Mouse (Mus musculus) kidney, adult 18-20 months (tissue): ENCODE data around the gene Cps1.

Experiments
- DNase-seq: peaks from one replicate; pipeline ENCODE4 v3.0.0; 2021

The Cps1 gene

GRCm38 (mm10) chr1:67122797-67123196, at the start of gene Cps1:
Cps1 (plus strand) TSS chr1:67123026.
- no peak for DNase-seq

- no peak for DNase-seq
Observed at GRCm38 (mm10) chr1:67077739-67078138, 45.1 kb upstream of the Cps1 start.

- no peak for DNase-seq
Observed at GRCm38 (mm10) chr1:67078666-67079065, 44.2 kb upstream of the Cps1 start.

GRCm38 (mm10) chr1:67079146-67079545, 43.7 kb upstream of the Cps1 start:
- no peak for DNase-seq

GRCm38 (mm10) chr1:67092473-67092872, 30.4 kb upstream of the Cps1 start:
- DNase-seq: no peak

- no peak for DNase-seq
Observed at GRCm38 (mm10) chr1:67099215-67099614, 23.6 kb upstream of the Cps1 start.

- DNase-seq: no peak
Observed at GRCm38 (mm10) chr1:67103476-67104248, 19.2 kb upstream of the Cps1 start.

GRCm38 (mm10) chr1:67111621-67112298, 11.1 kb upstream of the Cps1 start:
- no peak for DNase-seq

- DNase-seq: no peak
Observed at GRCm38 (mm10) chr1:67113343-67114030, 9.3 kb upstream of the Cps1 start.

- no peak for DNase-seq
Observed at GRCm38 (mm10) chr1:67116571-67116970, 6.3 kb upstream of the Cps1 start.

GRCm38 (mm10) chr1:67117778-67118177, 5.0 kb upstream of the Cps1 start:
- DNase-seq: no peak

GRCm38 (mm10) chr1:67125433-67125832, 2.6 kb downstream of the Cps1 start:
- no peak for DNase-seq

GRCm38 (mm10) chr1:67143939-67144338, 21.1 kb downstream of the Cps1 start:
- DNase-seq: no peak

GRCm38 (mm10) chr1:67151246-67151645, 28.4 kb downstream of the Cps1 start:
- DNase-seq: no peak

- no peak for DNase-seq
Observed at GRCm38 (mm10) chr1:67167283-67167682, 44.5 kb downstream of the Cps1 start.

GRCm38 (mm10) chr1:67181165-67181564, 58.3 kb downstream of the Cps1 start:
- DNase-seq: peak; percentile 24

- no peak for DNase-seq
Observed at GRCm38 (mm10) chr1:67182201-67182600, 59.4 kb downstream of the Cps1 start.

- DNase-seq: no peak
Observed at GRCm38 (mm10) chr1:67183532-67183931, 60.7 kb downstream of the Cps1 start.

- DNase-seq: no peak
Observed at GRCm38 (mm10) chr1:67184134-67184533, 61.3 kb downstream of the Cps1 start.

- DNase-seq: no peak
Observed at GRCm38 (mm10) chr1:67197335-67197734, 74.5 kb downstream of the Cps1 start.

- no peak for DNase-seq
Observed at GRCm38 (mm10) chr1:67218339-67218944, 95.6 kb downstream of the Cps1 start.

GRCm38 (mm10) chr1:67223666-67224065, 100.8 kb downstream of the Cps1 start:
- DNase-seq: no peak

GRCm38 (mm10) chr1:67234861-67235260, 112.0 kb downstream of the Cps1 start:
- no peak for DNase-seq
